Mouse (Mus musculus) layer of hippocampus, postnatal 25 days (tissue): ENCODE data around the gene Ptprz1. TPM values are rescaled to one million over a fixed set of nuclear protein-coding genes. Genes with fewer than 3 reads are reported as not detected.

Experiments used
- DNase-seq, 2 experiments: peaks; one replicate each; pipeline ENCODE4 v3.0.0; 2022; ENCODE audit warnings: mixed read lengths in 2 of 2, low spot score in 1 of 2; ENCODE audit errors: extremely low spot score in 1 of 2
- total RNA-seq, 2 experiments: library from RNA; stranded (reverse); gene quantifications; 2 replicates each; pipeline ENCODE4 v1.2.3; 2021

Ptprz1 gene
- 100 to 1,000 TPM; 133 to 153 TPM for total RNA-seq

- peak in 1 of 2 experiments; percentile 61 for DNase-seq
Observed at GRCm38 (mm10) chr6:22874781-22875613, at the start of gene Ptprz1. Gene Ptprz1, plus strand, starts transcription at chr6:22875502.

GRCm38 (mm10) chr6:22833637-22834036 is 41.7 kb upstream of the Ptprz1 start:
- DNase-seq, result peak in 1 of 2 experiments; percentile 13

GRCm38 (mm10) chr6:22834100-22834970 is 41.0 kb upstream of the Ptprz1 start:
- peak; percentile 11 to 17 for DNase-seq

GRCm38 (mm10) chr6:22875614-22876541 is 576 bp downstream of the Ptprz1 start:
- peak; percentile 38 to 51 for DNase-seq

- DNase-seq, result no peak
Observed at GRCm38 (mm10) chr6:22887978-22888377, 12.7 kb downstream of the Ptprz1 start.

GRCm38 (mm10) chr6:22889333-22889732 is 14.0 kb downstream of the Ptprz1 start:
- DNase-seq, result no peak

GRCm38 (mm10) chr6:22901983-22902382 is 26.7 kb downstream of the Ptprz1 start:
- no peak for DNase-seq

GRCm38 (mm10) chr6:22908510-22909256 is 33.4 kb downstream of the Ptprz1 start:
- no peak for DNase-seq

GRCm38 (mm10) chr6:22909257-22909907 is 34.1 kb downstream of the Ptprz1 start:
- no peak for DNase-seq

GRCm38 (mm10) chr6:22909908-22910260 is 34.6 kb downstream of the Ptprz1 start:
- DNase-seq, result no peak

- DNase-seq, result no peak
Observed at GRCm38 (mm10) chr6:22922880-22923279, 47.6 kb downstream of the Ptprz1 start.

- DNase-seq, result no peak
Observed at GRCm38 (mm10) chr6:22932768-22933265, 57.5 kb downstream of the Ptprz1 start.

GRCm38 (mm10) chr6:22937126-22937525 is 61.8 kb downstream of the Ptprz1 start:
- DNase-seq, result no peak

- DNase-seq, result no peak
Observed at GRCm38 (mm10) chr6:22937526-22937925, 62.2 kb downstream of the Ptprz1 start.

- no peak for DNase-seq
Observed at GRCm38 (mm10) chr6:22944191-22944590, 68.9 kb downstream of the Ptprz1 start.

- DNase-seq, result no peak
Observed at GRCm38 (mm10) chr6:22963374-22963773, 88.1 kb downstream of the Ptprz1 start.

GRCm38 (mm10) chr6:22968073-22968472 is 92.8 kb downstream of the Ptprz1 start:
- no peak for DNase-seq

- no peak for DNase-seq
Observed at GRCm38 (mm10) chr6:22983769-22984519, 108.6 kb downstream of the Ptprz1 start.
